Mouse (Mus musculus): ENCODE data around the gene Ttk. TPM values are rescaled to one million over a fixed set of nuclear protein-coding genes. Genes with fewer than 3 reads are reported as not detected.

The Ttk gene
- polyA plus RNA-seq, 1 experiment from 2014 or later: 5.0 TPM

DNA sequence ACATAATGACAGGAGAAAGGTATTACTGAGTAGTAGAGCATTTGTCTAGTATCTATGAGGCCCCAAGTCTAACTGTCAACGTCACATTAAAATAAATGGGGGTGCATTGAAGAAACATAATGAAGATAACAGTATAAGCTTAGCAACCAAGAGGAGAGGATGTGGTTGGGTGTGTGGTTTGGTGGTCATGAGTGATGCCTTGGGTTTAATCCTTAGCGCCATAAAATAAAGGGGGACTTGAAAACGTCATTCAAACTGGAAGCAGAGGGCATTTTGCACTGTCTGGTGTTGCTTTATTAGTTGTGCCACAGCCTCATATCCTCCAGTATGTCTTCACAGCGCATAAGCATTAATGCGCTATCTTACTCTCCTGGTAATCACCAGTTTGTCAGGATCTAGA, 4.6 kb upstream of the Ttk start:
- H3K4me2 ChIP-seq (replicated peaks; ENCODE audit: low read depth): no peak overlapping the region
- H3K4me3 ChIP-seq (ENCODE audit: low read depth, low read length): no peak overlapping the region
- H3K36me3 ChIP-seq (ENCODE audit: control insufficient read depth, insufficient read depth): no peaks in the 10 kb centered on the region
- no peak overlapping the region for H3K27ac ChIP-seq (ENCODE audit: low read depth, low read length)
- no peak for TF ChIP-seq CTCF (IDR thresholded peaks at IDR 0.05; ENCODE audit: low read depth)
- no peak for ATAC-seq
- 83% methylated on average over 5 of the region's 5 CpGs for WGBS
- no peaks in the 10 kb centered on the region for H3K9me3 ChIP-seq (ENCODE audit: control insufficient read depth)
- H3K4me1 ChIP-seq (replicated peaks; ENCODE audit: control insufficient read depth, insufficient read depth, low read length): no peaks in the 10 kb centered on the region
- no peak overlapping the region for H3K9ac ChIP-seq (ENCODE audit: low read depth, low read length)
- H3K27me3 ChIP-seq (replicated peaks; ENCODE audit: control insufficient read depth, insufficient read depth, low read length): no peaks in the 10 kb centered on the region

DNA sequence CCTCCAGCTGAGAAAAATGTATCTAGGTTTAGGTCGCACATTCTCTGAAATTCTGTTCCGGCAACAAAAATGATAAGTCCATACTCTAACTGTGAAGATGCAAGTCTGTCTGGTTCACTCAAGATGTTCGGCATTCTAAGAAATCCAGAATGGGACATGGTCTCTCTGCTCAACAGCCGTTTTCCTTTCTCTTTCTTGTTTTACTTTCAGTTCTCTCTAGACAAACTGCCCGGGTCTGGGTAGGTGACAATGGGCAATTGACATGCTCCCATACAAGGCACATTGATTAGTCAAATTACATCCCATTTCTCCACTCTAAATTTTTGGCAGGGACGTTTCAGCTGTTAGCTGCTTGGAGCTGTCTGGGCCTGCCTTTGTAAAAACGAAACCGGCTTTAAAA, 3.3 kb upstream of the Ttk start:
- WGBS: 75% methylated on average over 8 of the region's 8 CpGs
- Histone ChIP-seq H3K27me3 (replicated peaks; ENCODE audit: control insufficient read depth, insufficient read depth, low read length) (no peaks in the 10 kb centered on the region), H3K4me1 (replicated peaks; ENCODE audit: control insufficient read depth, insufficient read depth, low read length) (no peaks in the 10 kb centered on the region), H3K36me3 (ENCODE audit: control insufficient read depth, insufficient read depth) (no peaks in the 10 kb centered on the region), H3K9me3 (ENCODE audit: control insufficient read depth) (no peaks in the 10 kb centered on the region), H3K9ac (ENCODE audit: low read depth, low read length) (no peak overlapping the region), H3K4me3 (ENCODE audit: low read depth, low read length) (no peak overlapping the region), H3K27ac (ENCODE audit: low read depth, low read length) (no peak overlapping the region), H3K4me2 (replicated peaks; ENCODE audit: low read depth) (no peak overlapping the region)
- no peak for TF ChIP-seq CTCF (IDR thresholded peaks at IDR 0.05; ENCODE audit: low read depth)
- no peak for ATAC-seq

DNA sequence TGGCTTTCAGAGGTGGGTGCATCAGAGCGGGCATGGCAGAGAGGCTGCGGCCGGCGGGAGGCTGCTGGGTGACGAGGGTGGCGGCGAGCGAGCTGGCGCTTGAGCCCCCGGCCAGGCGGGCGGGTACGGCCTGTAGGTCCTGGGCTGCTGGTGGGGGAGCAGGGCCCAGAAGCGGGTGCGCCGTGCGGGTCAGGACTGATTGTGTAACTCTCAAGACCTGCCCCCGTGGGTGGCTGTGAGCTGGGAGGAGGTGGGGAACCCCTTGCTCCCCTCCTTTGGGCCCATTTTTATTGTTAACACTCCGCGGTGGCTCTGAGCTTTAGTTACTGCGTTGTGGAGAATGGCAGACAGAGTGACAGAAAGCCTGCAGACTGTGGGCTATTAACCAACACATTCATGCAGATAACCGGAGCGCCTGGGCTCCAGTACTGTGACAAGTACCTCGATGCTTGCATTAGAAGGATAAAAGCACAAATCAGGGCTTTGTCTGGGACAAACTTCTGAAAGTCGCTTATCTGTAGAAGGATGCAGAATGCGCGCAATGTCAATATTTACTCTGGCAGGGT, 342 bp downstream of the Ttk start:
- no peaks in the 10 kb centered on the region for H3K4me1 ChIP-seq (replicated peaks; ENCODE audit: control insufficient read depth, insufficient read depth, low read length)
- ATAC-seq: peak; percentile 79
- no peaks in the 10 kb centered on the region for H3K27me3 ChIP-seq (replicated peaks; ENCODE audit: control insufficient read depth, insufficient read depth, low read length)
- no peak for TF ChIP-seq CTCF (IDR thresholded peaks at IDR 0.05; ENCODE audit: low read depth)
- H3K4me2 ChIP-seq (replicated peaks; ENCODE audit: low read depth): peak overlapping the region; percentile 93
- H3K4me3 ChIP-seq (ENCODE audit: low read depth, low read length): peak overlapping the region; percentile 89
- under 1% methylated on average over 26 of the region's 27 CpGs for WGBS
- H3K9ac ChIP-seq (ENCODE audit: low read depth, low read length): peak overlapping the region; percentile 67
- H3K27ac ChIP-seq (ENCODE audit: low read depth, low read length): no peak overlapping the region
- H3K36me3 ChIP-seq (ENCODE audit: control insufficient read depth, insufficient read depth): no peaks in the 10 kb centered on the region
- H3K9me3 ChIP-seq (ENCODE audit: control insufficient read depth): no peaks in the 10 kb centered on the region

DNA sequence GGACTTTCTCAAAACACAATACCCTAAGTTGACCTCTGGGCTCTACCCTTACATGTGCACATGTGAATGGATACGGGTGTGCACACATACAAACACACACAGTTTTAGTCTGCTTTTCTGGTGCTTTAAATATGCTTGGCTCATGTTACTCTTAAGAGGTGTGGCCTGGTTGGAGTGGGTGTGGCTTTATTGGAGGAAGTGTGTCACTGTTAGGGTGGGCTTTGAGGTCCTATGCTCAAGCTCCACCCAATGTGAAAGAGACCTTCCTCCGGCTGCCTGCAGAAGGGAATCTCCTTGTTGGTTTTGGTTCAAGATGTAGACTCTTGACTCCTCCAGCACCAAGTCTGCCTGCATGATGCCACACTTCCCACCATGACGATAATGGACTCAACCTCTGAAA, 18.0 kb downstream of the Ttk start:
- Histone ChIP-seq H3K36me3 (ENCODE audit: control insufficient read depth, insufficient read depth) (peaks cover 25% of the 10 kb centered on the region), H3K27me3 (replicated peaks; ENCODE audit: control insufficient read depth, insufficient read depth, low read length) (no peaks in the 10 kb centered on the region), H3K4me1 (replicated peaks; ENCODE audit: control insufficient read depth, insufficient read depth, low read length) (no peaks in the 10 kb centered on the region), H3K4me2 (replicated peaks; ENCODE audit: low read depth) (no peak overlapping the region), H3K4me3 (ENCODE audit: low read depth, low read length) (no peak overlapping the region), H3K9me3 (ENCODE audit: control insufficient read depth) (no peaks in the 10 kb centered on the region), H3K9ac (ENCODE audit: low read depth, low read length) (no peak overlapping the region), H3K27ac (ENCODE audit: low read depth, low read length) (no peak overlapping the region)
- no peak for ATAC-seq
- WGBS: 97% methylated on average over 3 of the region's 3 CpGs
- no peak for TF ChIP-seq CTCF (IDR thresholded peaks at IDR 0.05; ENCODE audit: low read depth)

DNA sequence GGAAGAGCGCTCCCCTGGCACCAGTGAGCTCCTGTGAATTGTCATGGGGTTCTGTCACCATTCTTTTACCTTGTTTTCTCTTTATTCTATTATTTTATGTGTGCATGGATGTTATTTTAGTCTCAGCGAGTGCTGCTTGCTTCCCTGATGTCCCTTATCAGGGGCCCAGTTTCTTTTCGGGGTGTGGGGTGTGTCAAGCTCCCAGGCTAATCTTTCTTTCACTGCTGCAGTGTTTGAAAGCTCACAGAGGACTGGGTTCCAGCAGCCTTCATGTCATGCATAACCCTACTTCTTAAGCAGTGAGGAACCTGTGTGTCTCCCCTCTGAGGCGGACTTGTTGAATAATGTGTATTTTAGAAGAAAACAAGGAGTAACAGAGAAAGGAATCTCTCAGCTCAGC, 30.7 kb downstream of the Ttk start:
- Histone ChIP-seq H3K9ac (ENCODE audit: low read depth, low read length) (no peak overlapping the region), H3K27me3 (replicated peaks; ENCODE audit: control insufficient read depth, insufficient read depth, low read length) (no peaks in the 10 kb centered on the region), H3K4me3 (ENCODE audit: low read depth, low read length) (no peak overlapping the region), H3K4me2 (replicated peaks; ENCODE audit: low read depth) (no peak overlapping the region), H3K36me3 (ENCODE audit: control insufficient read depth, insufficient read depth) (peaks cover 30% of the 10 kb centered on the region), H3K27ac (ENCODE audit: low read depth, low read length) (no peak overlapping the region), H3K4me1 (replicated peaks; ENCODE audit: control insufficient read depth, insufficient read depth, low read length) (no peaks in the 10 kb centered on the region), H3K9me3 (ENCODE audit: control insufficient read depth) (no peaks in the 10 kb centered on the region)
- no peak for ATAC-seq
- no peak for TF ChIP-seq CTCF (IDR thresholded peaks at IDR 0.05; ENCODE audit: low read depth)
- 76% methylated on average over 4 of the region's 4 CpGs for WGBS

DNA sequence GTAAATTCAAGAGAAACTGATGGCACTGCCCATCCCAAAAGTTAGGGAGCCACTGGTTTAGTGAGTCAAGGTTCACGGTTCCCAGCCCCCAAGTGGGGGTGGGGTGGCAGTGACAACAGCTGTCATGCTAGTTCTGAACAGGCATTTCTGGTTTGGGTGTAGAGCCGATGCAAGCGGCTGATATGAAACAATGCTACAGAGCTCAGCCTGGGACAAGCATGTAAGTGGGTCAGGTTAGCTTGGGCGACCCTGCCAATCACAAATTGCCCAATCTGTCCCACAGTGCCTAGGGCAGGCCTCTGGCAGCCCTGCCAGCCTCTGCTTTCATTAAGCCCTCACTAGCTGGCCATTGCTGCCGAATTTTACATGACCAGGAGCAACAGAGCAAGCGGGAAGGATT, 47.7 kb downstream of the Ttk start:
- 82% methylated on average over 6 of the region's 6 CpGs for WGBS
- Histone ChIP-seq H3K4me1 (replicated peaks; ENCODE audit: control insufficient read depth, insufficient read depth, low read length) (no peaks in the 10 kb centered on the region), H3K4me3 (ENCODE audit: low read depth, low read length) (no peak overlapping the region), H3K27ac (ENCODE audit: low read depth, low read length) (no peak overlapping the region), H3K9me3 (ENCODE audit: control insufficient read depth) (no peaks in the 10 kb centered on the region), H3K27me3 (replicated peaks; ENCODE audit: control insufficient read depth, insufficient read depth, low read length) (no peaks in the 10 kb centered on the region), H3K9ac (ENCODE audit: low read depth, low read length) (no peak overlapping the region), H3K36me3 (ENCODE audit: control insufficient read depth, insufficient read depth) (no peaks in the 10 kb centered on the region), H3K4me2 (replicated peaks; ENCODE audit: low read depth) (no peak overlapping the region)
- no peak for TF ChIP-seq CTCF (IDR thresholded peaks at IDR 0.05; ENCODE audit: low read depth)
- no peak for ATAC-seq

DNA sequence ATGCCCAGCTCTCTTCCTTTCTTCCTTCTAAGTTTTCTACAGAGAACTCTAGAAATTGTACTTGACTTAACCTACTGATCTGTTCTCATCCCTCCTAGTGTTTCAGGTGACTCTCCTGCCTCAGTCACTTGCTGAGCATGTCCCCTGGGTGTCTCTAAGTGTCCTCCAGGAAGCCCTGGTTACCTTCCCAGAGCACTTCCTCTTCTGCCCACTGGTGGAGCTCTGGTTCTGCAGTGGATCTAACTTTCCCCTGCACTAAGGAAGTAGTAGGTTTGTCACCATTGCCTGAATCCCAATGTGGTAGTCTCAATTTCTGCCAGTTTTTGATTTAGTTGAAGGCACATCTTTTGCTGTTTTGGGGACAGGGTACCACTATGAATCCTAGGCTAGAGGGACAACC, 51.7 kb downstream of the Ttk start:
- TF ChIP-seq CTCF (IDR thresholded peaks at IDR 0.05; ENCODE audit: low read depth): peak; percentile 22; the same call in 1 of the 2 replicates
- Histone ChIP-seq H3K9ac (ENCODE audit: low read depth, low read length) (no peak overlapping the region), H3K4me3 (ENCODE audit: low read depth, low read length) (no peak overlapping the region), H3K27ac (ENCODE audit: low read depth, low read length) (no peak overlapping the region), H3K9me3 (ENCODE audit: control insufficient read depth) (no peaks in the 10 kb centered on the region), H3K4me1 (replicated peaks; ENCODE audit: control insufficient read depth, insufficient read depth, low read length) (no peaks in the 10 kb centered on the region), H3K27me3 (replicated peaks; ENCODE audit: control insufficient read depth, insufficient read depth, low read length) (no peaks in the 10 kb centered on the region), H3K4me2 (replicated peaks; ENCODE audit: low read depth) (no peak overlapping the region), H3K36me3 (ENCODE audit: control insufficient read depth, insufficient read depth) (no peaks in the 10 kb centered on the region)
- no peak for ATAC-seq

Measured in intestine, postnatal 0 days (tissue).